Mouse (Mus musculus): ENCODE data around the gene Ier2.

Ier2 gene

GRCm38 (mm10) chr8:84664566-84665384 is 2.1 kb upstream of the Ier2 start:
- peak; percentile 62; the same call in 1 of the 2 replicates for ATAC-seq (ENCODE audit: insufficient number of reproducible peaks, low FRiP score, low TSS enrichment)

DNA sequence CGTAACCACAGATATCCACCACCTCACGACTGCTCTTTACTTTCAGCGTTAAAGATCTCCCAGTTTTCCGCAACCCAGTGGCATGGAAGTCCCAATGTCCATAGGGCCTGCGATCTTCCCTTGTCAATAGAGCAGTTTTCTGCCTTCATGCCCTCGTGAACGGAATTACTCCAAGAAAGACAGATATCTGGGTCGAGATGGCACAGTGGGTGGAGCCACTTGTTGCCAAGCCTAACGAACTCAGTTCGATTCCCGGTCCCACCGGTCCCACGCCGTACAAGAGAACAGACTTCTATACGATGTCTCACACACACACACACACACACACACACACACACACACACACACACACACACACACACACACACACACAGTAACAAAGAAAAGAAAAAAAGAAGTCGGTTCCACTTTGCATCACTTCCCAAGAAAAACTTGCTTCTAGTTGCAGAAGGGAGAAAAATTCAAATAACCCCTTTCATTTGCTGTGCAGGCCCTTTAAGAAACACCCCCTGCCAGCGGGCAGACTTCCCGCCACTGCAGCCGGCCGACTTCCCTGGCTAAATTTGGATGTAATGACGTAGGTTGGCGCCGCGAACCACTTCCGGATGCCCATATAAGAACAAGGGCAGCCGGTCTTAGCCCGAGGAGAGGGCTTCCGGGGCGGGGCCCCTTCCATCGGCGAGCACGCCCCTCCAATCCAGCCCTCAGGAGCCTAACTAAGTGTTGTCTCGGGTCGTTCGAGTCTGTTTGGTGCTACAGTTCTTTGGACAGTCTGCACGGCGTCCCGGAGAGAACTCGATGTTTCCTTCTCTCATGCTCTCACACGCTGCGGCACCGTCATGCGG is 1.1 kb upstream of the Ier2 start:
- peak; percentile 65 for ATAC-seq (ENCODE audit: insufficient number of reproducible peaks, low FRiP score, low TSS enrichment)

DNA sequence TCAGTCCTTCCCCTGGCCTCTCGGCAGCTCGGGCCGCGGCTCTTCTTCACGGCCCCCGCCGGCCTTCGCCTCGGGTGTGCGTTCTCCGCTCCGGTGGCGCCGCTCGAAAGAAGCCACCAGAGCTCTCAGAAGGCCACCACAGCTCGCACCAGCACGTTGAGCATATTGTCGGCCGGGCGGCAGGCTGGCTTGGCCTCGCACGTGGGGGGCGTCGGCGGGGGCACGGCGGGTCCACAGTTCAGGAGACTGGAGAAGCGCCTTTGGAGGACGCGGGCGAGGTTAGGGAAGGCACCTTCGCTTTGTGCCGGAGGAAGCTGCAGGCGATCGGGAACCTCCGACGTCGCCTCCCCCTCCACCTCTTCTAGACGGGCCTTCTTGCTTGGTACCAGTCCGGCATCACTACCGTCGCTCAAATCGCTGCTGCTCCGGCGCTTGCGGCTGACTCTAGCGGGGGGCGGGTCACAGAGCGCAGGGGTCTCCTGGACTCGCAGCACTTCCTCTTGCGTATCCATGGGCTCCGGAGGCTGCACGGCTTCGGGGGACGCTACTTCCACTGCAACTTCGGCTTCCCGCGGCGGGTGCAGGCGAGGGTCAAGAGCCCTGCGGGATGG is 586 bp downstream of the Ier2 start:
- ATAC-seq (ENCODE audit: insufficient number of reproducible peaks, low FRiP score, low TSS enrichment) = no peak

GRCm38 (mm10) chr8:84661458-84661871 is 1.2 kb downstream of the Ier2 start:
- ATAC-seq (ENCODE audit: insufficient number of reproducible peaks, low FRiP score, low TSS enrichment) = no peak

- ATAC-seq (ENCODE audit: insufficient number of reproducible peaks, low FRiP score, low TSS enrichment) = no peak
Measured at GRCm38 (mm10) chr8:84660819-84661457, 1.7 kb downstream of the Ier2 start.

GRCm38 (mm10) chr8:84659936-84660818 is 2.5 kb downstream of the Ier2 start:
- no peak for ATAC-seq (ENCODE audit: insufficient number of reproducible peaks, low FRiP score, low TSS enrichment)

DNA sequence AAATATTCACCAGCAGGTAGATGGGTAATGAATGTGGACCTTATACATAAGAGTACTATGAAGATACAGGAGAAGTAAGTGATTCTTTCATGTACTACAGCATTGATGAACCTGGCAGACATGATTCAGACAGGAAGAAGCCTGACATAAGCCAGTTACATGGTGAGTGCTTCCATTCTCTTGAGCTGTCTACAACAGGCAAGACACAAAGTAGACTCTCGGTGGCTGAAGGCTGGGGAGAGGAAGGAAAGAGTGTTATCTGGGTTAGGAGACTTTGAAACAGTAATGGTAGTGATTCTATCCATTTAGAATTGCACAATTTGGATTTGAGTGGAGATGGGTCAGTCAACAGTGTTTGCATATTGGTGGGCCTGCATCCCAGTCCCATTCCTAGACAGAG is 3.7 kb downstream of the Ier2 start:
- ATAC-seq (ENCODE audit: insufficient number of reproducible peaks, low FRiP score, low TSS enrichment) = no peak

DNA sequence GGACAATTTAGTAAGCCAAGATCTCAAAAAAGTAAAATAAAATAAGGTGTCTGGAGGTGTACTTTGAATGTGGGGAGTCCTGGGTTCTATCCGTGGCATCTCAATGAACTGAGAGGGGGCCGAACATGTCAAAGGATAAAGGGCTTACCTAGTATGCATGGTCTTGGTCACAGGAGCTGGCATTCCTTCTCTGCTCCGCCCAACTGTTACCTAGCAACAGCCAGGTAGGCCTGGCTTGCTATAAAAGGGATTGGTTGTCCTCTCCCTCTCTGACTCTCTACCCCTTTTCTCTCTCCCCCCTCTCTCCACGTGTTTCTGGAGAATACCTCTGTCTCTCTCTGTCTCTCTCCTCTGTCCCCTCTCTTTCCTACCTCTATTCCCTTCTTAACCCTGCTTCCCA is 5.0 kb downstream of the Ier2 start:
- no peak for ATAC-seq (ENCODE audit: insufficient number of reproducible peaks, low FRiP score, low TSS enrichment)

GRCm38 (mm10) chr8:84657203-84657602 is 5.4 kb downstream of the Ier2 start:
- no peak for ATAC-seq (ENCODE audit: insufficient number of reproducible peaks, low FRiP score, low TSS enrichment)

DNA sequence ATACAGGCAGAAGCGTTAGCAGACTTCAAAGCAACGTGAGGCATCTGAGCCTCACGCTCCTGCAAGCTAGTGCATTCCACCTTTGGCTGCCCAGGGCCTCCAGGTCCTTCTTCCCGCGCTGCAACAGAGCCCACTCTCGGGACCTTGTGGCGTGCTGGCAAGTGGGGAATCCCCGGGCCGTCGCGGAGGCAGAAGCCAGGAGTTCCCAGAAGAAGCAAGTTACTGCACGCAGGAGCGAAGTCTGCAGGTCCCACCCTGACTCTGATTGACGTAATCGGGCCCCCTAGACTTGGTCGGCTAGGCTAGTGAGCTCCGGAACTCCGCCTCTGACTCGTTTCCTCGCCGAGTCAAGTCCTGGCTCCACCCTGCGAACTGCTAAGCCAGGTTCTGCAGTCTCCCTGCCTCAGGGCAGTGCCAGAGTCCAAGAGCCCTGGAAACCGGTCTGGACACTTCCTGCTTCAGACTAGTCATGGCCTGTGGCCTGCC is 6.0 kb downstream of the Ier2 start:
- ATAC-seq (ENCODE audit: insufficient number of reproducible peaks, low FRiP score, low TSS enrichment) = no peak

GRCm38 (mm10) chr8:84656191-84656525 is 6.5 kb downstream of the Ier2 start:
- ATAC-seq (ENCODE audit: insufficient number of reproducible peaks, low FRiP score, low TSS enrichment) = no peak

GRCm38 (mm10) chr8:84655336-84656190 is 7.1 kb downstream of the Ier2 start:
- ATAC-seq (ENCODE audit: insufficient number of reproducible peaks, low FRiP score, low TSS enrichment) = no peak

DNA sequence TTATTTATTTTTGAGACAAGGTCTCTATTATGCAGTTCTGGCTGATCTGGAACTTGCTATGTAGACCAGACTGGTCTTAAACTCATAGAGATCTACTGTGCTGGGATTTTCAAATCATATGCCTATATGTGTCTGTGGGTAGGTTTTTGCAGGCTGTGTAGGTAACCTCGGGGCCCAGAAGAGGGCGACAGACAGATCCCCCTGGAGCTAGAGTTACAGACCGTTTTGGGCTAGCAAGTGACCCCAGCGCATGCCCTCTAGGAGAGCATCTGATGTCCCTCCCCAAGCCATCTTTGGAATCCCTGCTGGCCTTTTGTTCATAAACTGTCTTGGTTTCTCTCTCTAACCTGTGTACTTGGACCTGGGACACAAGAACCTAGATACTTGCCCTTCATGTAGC is 8.1 kb downstream of the Ier2 start:
- ATAC-seq (ENCODE audit: insufficient number of reproducible peaks, low FRiP score, low TSS enrichment) = no peak

GRCm38 (mm10) chr8:84653092-84653631 is 9.5 kb downstream of the Ier2 start:
- no peak for ATAC-seq (ENCODE audit: insufficient number of reproducible peaks, low FRiP score, low TSS enrichment)

DNA sequence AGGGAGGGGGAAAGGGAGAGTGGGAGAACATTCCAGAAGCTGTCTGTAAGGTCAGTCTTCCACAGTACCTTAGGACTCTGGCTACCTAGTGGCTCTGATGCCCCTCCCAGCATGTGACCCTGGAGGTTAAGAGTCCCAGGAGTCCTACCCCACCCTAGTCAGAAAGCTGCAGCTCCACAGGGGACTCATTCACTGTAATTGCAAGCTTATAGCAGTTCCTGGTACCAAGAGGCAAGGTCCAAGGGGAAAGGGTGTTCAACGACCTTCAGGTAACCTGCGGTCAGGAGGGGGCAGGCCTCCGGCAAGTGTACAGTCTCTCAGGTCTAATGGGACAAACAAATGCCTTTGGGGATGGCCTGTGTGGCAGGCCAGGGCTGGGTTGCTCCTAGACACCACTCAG is 12.4 kb downstream of the Ier2 start:
- no peak for ATAC-seq (ENCODE audit: insufficient number of reproducible peaks, low FRiP score, low TSS enrichment)

DNA sequence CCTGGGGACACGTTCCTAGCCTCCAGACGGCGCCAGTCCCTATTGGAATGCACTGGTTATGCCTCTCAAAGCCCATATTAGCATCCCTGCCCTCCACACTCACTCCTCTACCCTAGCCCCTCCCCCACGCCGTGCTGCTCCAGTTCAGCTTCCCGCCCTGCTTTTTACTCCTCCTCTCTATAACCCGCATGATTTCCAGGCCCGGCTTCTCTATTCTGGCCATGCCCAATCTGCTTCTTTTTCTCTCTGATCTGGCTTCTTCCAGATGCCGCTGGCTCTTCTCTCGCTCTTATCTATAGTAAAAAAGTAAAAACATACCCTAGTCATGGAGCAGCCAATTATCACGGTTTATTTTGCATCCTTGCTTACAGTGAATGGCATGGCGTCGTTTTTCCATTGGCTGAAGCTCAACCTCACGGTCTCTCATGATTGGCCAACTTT is 15.2 kb downstream of the Ier2 start:
- ATAC-seq (ENCODE audit: insufficient number of reproducible peaks, low FRiP score, low TSS enrichment) = no peak

GRCm38 (mm10) chr8:84646800-84647199 is 15.9 kb downstream of the Ier2 start:
- ATAC-seq (ENCODE audit: insufficient number of reproducible peaks, low FRiP score, low TSS enrichment) = no peak

DNA sequence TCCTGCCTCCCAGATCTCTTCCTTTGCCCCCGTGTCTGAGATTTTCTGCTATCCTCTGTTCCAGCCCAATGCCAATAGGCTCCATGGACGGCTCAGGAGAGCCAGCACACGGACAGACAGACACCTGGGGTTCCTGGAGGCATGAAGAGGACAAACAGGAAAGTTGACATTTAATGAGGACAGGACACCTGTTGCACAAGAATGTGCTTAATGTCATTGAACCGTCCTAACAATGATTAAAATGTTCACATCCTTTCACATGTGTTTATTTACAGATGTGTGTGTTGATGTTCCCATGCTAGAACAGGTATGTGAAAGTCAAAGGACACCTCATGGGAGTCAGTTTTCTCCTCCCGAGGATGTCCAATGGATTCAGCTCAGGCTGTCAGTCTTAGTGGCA is 19.6 kb downstream of the Ier2 start:
- ATAC-seq (ENCODE audit: insufficient number of reproducible peaks, low FRiP score, low TSS enrichment) = no peak
